Mouse (Mus musculus) thymus, postnatal 14 days (tissue): Measurements from ENCODE around the gene Xbp1.
"Not testable (repeated sequence)": the region's sequence is repeated elsewhere in the genome, so short reads cannot be mapped to it uniquely, and the experiment has no call there.

Experiments
- DNase-seq: peaks from one replicate; pipeline ENCODE4 v3.0.0; 2021

Gene Xbp1

DNA sequence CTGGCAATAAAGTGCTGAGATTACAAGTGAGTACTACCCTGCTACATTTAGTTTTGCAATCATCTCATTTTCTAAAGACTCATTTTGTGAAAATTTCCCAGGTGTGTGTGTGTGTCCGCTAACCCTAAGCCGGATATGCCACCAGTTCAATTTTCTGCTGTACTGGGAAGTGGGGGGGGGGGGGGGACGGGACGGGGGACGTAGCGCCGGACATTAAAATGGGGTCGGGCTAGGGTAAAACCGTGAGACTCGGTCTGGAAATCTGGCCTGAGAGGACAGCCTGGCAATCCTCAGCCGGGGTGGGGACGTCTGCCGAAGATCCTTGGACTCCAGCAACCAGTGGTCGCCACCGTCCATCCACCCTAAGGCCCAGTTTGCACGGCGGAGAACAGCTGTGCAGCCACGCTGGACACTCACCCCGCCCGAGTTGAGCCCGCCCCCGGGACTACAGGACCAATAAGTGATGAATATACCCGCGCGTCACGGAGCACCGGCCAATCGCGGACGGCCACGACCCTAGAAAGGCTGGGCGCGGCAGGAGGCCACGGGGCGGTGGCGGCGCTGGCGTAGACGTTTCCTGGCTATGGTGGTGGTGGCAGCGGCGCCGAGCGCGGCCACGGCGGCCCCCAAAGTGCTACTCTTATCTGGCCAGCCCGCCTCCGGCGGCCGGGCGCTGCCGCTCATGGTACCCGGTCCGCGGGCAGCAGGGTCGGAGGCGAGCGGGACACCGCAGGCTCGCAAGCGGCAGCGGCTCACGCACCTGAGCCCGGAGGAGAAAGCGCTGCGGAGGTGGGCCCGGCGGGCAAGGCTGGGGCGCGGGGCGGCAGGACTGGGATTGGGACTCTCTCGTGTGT lies at the start of gene Xbp1:
Xbp1 (plus strand) TSS at position 248 of the 854 bp plus-strand sequence.
- DNase-seq, result peak; percentile 95

DNA sequence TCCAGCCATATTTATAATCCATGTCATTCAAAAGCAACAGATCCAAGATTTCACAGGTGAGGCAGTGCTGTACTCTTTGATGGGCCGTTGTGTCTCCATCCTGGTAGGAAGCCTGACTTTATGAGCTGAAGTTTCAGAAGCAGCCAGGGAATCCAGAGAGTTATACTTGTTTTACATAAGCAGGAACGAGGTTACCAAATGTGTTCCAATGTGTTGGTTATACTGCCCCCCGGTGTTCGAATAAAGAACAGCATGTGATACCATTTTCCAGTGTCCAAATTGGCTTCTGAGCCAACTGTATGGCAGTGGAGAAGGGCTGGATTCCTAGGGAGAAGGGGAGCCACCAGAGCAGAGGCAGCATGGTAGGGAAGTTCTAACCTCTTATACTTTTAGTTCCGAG lies 46.3 kb upstream of the Xbp1 start:
- DNase-seq, result peak; percentile 71

DNA sequence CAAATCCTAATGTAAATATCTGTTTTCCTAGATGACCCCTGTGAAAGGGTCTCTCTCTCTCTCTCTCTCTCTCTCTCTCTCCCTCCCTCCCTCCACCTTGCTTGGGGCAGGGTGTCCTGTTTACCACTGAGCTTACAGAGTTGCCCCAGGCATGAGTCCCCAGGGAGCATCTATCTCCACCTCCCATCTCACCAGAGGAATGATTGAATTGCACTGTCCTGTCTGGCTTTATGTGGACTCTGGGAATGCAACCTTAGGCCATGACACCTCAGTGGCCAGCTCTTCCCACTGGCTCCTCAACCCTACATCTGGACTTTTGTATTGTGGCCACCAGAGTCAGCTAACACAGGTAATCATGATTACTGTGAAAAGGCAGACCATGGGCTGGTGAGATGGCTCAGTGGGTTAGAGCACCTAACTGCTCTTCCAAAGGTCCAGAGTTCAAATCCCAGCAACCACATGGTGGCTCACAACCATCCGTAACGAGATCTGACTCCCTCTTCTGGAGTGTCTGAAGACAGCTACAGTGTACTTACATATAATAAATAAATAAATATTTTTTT lies 44.8 kb upstream of the Xbp1 start:
- DNase-seq, result not testable (repeated sequence)

DNA sequence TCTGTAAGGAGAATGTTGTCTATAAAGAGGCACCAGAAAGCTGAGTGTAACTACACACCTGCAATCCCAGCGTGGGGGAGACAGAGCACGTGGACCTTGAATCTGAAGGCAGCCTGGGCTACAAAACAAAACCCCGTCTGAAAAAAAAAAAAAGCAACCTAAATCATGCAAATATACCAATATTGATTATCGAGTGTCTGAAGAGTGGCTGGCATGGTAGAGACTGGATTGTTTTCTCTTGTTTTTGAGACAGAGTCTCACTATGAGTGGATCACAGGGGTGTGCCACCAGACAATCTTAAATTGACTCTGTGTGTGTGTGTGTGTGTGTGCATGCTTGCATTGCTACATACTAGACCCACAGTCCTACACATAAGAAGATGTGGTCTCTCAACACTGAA lies 43.7 kb upstream of the Xbp1 start:
- no peak for DNase-seq

DNA sequence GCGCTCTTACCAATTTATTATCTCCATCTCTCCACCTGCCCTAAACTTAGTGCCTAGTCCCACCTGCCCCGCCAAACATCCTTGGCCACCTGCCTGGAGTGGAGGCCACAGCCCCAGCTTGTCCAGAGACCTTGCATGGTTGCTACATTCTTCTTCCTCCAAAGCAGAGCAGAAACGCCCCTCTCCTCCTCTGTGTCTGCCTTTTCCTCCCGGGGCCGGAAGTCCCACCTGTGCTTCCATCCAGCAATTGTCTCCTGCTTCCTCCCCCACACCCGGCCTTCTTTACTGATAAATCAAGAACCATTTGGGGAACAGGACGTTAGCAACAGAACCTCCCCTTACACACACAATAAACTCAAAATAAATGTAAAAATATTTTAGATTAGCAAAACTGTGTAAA lies 42.3 kb upstream of the Xbp1 start:
- DNase-seq, result no peak

DNA sequence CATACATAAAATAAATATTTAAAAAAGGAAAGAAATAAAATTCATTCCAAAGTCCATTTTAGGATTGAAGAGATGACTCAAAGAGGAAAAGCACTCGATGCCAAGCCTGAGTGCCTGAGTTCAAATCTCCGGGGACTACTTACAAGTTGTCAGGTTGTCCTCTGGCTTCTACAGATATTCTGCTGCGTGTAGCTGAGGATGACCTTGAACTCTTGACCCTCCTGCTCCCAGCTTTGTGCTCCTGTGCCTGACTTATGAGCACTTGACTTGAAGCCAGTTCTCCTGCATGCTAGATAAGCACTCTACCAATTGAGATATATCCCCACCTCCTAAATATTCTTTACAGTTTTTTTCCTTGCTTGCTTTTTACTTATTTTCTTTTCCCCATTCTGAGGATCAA lies 41.6 kb upstream of the Xbp1 start:
- DNase-seq, result no peak

DNA sequence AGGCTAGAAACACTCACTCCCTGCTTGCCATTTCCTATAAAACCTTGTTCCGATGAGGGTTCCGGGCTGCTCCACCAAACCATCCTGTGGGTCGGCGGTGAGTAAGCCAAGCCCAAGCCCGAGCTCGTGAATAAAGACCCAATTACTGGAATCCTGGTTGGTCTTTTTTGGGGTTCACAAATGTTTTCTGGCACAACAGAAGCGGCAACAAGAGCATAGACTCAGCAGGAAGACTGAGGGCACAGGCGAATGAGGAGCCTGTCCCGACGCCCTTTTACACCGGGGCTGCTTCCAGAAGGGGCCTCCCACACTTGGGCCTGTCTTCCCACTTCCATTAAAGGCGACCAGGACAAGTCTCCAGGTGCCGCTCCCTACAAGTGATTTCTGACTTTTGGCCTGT lies 37.9 kb upstream of the Xbp1 start:
- no peak for DNase-seq

DNA sequence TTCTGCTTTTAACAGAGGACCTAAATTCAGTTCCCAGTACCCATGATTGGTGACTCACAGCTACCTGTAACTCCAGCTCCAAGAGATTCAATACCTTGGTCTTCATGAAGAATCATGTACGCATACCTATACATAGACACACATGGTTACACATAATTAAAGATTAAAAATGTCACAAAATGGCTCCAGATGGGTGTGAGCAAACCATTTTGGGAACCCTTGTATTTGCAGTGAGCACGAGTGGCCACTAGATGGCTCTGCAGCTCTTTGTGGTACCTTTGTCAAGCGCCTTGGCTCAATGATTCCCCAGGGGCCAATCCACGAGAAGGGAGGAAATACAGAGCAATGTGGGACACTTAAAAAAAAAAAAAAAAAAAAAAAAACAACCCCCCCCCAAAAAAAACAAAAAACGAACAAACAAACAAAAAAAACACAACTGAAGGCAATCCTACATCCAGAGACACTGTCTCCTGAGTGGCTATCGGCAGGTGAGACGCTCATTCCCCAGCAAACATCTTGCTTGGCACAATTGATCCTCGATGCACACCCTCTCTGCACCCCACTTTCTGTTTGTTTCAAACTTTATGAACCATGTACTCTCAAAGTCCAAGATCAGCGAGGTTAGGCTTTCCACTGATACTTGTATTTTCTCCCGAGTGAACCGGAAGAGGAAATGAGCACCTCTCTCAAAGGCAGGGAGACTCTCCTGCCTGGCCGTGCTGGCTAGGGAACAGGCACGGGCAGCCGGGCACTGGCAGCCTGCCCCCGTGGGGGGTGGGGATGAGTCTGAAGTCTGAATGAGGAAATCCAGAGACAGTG lies 35.1 kb upstream of the Xbp1 start:
- peak; percentile 88 for DNase-seq

DNA sequence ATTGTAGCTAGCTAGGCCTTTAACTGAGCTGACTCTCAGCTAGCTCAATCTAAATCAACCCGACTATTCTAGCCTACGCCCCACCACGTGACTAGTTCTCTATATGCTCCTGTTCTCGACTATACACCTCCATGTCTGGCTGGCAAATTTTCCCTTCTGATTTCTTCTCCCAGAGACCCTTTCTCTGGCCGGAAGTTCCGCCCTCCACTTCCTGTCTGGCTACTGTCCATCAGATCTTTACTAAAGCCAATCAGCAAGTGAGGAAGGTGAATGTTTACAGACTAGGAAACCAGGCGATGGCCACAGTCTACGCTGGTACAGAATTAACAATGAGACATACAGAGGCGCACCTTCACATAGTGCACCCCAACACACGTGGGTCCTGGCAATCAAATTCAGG lies 31.0 kb upstream of the Xbp1 start:
- DNase-seq, result not testable (repeated sequence)

DNA sequence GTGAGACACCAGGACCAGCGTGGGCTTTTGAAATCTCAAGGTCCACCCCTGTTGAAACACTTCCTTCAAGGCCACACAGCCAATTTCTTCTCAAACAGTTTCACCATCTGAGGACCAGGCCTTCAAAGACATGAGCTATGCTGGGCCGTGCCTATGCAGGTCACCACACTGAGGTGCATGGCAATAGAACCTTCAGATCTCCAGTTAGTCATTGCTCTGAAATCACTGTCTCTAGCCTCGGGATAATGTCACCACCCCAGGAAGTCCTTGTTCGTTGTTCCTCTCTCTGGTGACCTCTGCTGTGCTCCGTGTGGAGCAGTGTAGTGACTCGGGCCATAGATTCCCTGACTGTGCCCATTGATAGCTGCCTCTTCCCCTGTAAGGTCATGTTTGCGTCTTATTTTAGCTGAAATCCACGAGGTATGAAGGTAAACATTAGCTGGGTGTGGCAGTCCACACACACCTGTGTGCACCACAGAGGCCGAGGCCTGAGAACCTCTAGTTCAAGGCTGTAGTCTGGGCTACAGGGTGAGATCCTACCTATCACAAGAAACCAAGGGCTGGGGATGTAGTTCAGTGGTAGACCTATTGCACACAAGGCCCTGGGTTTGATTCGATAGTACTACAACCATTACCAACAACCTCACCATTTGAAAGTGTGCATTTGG lies 29.3 kb upstream of the Xbp1 start:
- no peak for DNase-seq

DNA sequence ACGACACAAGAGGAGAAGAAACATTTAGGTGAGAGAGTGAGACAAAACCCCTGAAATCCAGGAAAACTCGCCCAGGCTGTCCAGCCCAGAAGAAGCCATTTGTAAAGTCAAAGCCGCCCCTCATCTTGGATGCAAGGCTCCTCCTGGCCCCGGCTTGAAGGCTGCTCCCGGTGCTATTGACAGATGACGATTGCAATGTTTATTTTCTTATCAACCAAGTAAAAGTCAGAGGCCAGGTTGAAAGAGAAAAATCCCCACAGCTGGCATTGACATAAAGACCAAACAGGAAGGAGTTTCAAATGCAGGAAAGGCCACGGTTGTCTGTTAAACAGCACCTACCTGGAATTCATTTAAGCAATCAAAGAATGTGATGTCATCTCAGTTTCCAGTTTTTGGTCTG lies 28.5 kb upstream of the Xbp1 start:
- no peak for DNase-seq

DNA sequence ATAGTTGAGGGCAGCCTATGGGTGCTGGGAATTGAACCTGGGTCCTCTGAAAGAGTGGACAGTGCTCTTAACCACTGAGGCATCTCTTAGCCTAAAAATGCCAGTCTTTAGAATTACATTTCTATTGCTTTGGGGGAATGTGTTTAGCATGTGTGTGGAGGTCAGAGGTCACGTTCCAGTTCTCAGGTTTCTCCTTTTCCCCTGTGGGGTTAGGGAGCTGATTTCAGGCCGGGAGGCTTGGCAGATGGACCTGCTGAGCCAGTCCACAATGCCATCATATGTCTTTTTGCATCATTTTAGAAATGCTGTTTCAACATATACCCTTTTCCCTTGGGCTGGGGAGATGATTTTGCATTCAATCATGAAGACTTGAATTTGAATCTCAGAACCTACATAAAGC lies 26.6 kb upstream of the Xbp1 start:
- no peak for DNase-seq

DNA sequence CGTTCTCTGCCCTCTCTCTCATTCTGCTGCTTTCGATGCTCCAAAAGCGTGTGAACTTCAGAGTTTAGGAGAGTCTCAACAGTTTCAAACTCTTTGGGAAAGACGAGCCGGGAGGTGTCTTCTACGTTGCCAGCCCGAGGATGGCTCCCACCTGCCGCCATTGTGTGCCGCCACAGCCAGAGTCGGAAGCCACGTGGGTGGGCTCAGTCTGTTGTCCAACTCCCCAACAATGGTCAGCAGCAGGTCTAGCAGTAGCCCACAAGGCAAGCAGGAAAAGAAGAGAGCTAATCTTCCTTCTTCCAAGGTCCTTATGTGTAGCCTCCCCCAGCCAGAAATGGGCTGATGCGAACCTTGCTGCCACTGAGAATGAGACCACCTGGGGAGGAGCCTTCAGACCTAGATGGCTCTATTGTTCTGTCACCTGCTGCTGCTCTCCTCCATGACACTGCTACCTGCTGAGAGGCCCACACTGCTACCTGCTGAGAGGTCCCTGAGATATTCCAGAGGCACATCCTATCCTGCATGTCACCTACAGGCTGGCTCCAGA lies 25.1 kb upstream of the Xbp1 start:
- DNase-seq, result no peak

DNA sequence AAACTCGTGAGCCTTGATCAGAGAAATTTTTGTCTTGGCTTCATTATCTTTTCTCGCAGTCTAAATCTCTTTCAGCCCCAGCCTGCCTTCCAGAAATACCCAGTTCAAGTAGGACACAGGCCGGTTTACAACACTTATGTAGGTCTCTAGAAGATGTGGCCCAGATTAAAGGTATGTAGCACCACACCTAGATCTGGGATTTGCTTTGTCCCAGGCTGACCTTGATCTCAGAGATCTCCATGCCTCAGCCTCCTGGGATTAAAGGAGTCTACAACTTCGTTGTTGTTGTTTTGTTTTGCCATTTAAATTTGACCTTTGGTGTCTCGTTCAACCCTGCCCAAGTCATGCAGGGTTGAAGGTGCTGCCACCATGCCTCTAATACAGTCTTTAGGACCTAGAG lies 24.6 kb upstream of the Xbp1 start:
- no peak for DNase-seq

DNA sequence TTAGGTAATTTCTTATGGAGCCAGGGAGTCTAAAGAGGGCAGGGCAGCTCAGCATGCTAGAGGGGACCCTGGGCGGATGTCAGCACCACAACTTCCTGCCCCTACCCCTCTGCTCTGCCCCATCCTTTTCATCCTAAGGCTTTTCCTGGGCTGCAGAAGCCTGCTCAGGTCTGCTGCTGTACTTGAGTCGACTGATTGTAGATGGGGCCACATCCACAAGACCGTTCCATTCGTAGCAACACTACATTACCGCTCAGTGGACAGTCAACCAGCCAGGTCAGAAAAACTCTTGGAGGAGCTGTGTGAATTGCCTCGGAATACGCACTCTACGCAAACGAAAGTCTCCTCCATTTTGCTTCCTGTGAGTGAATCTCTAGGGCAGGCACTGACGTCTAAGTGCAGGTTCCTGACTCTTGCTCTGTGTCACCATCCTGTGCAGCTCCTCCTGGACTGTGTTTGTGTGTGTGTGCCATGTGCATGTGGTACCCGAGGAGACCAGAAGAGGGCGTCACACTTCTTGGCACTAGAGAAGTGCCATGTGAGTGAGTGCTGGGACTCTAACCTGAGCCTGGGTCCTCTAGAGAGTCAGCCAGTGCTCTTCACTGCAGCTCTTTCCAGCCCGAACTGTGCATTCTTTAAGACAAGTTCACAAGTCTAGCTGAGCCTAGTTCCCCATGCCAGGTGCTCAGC lies 23.8 kb upstream of the Xbp1 start:
- peak; percentile 26 for DNase-seq

DNA sequence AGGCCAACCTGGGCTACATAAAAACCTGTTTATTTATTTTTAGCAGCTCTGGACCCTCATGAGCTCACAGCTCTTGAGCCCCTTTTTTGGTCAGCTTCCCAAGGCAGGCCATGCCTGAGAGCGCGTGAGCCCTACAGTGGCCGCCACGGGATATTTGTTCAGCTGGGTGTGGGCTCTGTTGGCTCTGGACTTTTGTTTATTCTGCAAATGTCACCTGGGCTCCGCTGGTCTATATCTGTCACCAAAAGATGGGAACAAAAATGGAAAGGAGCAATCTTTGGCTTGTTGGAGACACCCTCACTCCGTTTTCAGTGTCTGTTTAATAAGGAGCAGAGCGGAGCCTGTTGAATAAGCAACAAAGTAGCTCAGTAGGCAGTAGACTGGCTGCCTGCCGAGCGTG lies 22.0 kb upstream of the Xbp1 start:
- no peak for DNase-seq

DNA sequence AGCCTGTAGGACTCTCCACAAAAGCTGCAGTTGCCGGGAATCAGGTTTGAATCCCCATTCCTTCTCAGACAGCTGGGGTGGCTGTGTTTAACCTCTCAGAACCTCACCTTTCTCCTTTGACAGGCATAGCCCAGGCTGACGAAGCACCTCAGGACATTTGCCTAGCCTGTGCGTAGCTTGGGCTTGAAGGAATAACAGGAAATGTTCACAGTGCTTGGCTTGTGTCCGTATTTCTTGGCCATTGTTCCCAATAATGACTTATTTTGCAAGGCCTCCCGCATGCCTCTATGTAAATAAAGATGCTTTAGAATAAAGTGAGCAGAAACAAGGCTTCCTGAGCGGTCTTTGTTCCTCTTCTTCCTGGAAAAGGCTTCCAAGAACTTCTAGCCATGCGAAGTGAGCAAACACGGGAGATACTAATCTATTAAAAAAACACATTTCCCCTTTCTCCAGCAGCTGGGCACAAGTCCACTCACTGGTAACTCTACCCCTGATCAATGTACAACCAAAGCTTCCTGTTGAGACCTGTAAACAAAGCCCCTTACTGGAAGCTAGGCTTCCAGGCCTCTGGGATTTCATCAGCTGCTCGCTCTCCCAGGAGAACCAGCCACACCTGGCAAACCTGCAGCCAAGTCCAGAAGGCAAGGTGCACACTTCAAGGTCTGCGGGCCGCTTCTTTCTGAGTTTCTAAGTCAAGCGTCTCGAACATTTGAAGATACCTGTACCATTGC lies 21.4 kb upstream of the Xbp1 start:
- DNase-seq, result no peak

DNA sequence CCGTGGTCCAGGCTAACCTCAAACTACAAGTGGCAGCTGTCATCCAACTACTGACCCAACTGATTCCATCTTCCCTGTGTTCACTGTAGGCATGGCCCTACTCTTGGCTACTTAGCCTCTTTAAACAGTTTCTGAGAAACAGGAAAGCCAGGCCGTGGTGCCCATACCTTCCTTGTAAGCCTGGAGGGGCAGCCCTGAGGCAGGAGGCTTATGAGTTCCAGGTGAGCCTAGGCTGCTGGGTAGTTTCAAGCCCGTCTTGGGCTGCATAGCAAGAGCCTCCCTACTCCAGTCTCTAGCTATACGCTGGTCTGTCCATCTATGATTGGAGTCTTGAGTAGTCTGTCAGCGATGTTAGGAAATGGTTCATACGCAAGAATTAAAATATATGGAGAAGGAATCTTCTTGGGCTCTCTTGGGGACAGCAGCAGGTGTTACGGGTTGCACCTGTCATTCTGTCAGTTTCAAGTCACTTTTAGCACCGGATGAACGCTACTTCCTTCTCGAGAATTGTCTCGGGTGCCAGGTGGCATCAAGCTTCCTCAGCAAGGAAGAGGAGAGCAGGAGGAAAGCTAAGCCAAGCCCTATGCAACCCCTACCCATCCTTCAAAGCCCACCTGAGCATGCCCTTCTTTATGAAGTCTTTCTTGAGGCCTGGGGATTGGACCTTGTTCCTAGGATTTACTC lies 20.4 kb upstream of the Xbp1 start:
- DNase-seq, result peak; percentile 77

DNA sequence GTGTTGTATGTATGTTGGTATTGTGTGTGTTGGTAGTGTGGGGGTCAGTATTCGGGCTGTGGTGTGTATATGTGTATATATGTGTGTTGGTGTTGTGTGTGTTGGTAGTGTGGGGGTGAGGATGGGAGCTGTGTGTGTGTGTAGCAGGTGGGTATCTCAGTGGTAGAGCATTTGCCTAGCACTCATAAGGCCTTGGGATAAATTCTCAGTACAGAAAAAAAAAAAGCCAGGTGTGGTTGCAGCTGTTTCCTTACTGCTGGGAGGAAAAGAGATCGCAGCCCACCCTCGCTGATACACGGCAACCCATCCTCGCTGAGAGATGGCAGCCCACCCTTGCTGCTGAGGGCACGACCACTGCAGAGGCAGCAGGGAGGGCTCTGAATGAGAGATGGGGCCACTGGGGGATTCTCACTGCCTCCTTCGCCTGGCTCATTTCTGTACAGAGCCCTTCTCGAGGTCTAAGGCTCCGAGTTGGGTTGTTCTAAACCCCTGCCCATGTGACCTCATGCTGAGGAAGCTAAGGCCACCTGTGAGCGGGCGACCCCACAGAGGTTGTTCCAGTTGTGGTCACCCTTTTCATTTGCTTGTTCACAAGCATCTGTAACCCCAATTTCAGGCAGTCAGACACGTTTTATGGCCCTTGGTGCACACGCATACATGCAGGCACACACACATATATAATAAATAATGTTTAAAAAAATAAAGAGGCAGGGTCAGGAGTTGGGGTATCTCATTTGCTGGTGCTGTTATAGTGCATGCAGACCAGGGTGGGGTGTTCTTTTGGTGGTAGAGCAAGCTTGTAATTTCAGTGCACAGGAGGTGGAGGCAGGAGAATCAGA lies 19.3 kb upstream of the Xbp1 start:
- DNase-seq, result peak; percentile 71
